Mouse (Mus musculus) CH12.LX (cell line): Measurements from ENCODE around the gene Rhot1. TPM values are rescaled to one million over a fixed set of nuclear protein-coding genes. Genes with fewer than 3 reads are reported as not detected.
A peak's percentile ranks its signal among the peaks of the same experiment; 100 is the strongest.

Source experiments
- DNase-seq: peaks from one replicate; pipeline ENCODE4 v3.0.0-alpha.2; 2013; ENCODE audit errors: extremely low read depth
- H3K27ac ChIP-seq: 2 replicates; pipeline ENCODE4 v1.5.1; 2012; ENCODE audit warnings: low read depth, mild to moderate bottlenecking, control low read depth, moderate library complexity; ENCODE audit not compliant: insufficient read depth
- H3K27me3 ChIP-seq: replicated peaks from 2 replicates; pipeline ENCODE3; 2012; ENCODE audit warnings: inconsistent platforms
- H3K36me3 ChIP-seq, 2 experiments: replicated peaks in 1 of 2; 2 replicates each; pipeline versions ENCODE3 to v1.6.1; 2012; ENCODE audit warnings: inconsistent platforms in 1 of 2, low read length in 1 of 2, mild to moderate bottlenecking in 1 of 2, mixed read lengths in 1 of 2, moderate library complexity in 1 of 2; ENCODE audit not compliant: control insufficient read depth in 1 of 2, insufficient read depth in 1 of 2
- H3K4me1 ChIP-seq, 2 experiments: 2 replicates each; pipeline ENCODE4 v1.6.1; 2012; ENCODE audit warnings: inconsistent platforms in 1 of 2, moderate library complexity in 1 of 2; ENCODE audit not compliant: insufficient read depth in 2 of 2, control insufficient read depth in 1 of 2
- H3K4me2 ChIP-seq: 2 replicates; pipeline ENCODE4 v1.6.1; 2012; ENCODE audit warnings: low read depth, mild to moderate bottlenecking, control low read depth; ENCODE audit not compliant: poor library complexity, insufficient read depth, severe bottlenecking
- H3K4me3 ChIP-seq, 3 experiments: fragments of 150-350 bp in 1 of 3; sonication (generic) in 1 of 3; replicated peaks in 1 of 3; 2 replicates each; pipeline versions ENCODE3 to v1.5.1; 2011 to 2012; ENCODE audit warnings: low read depth in 2 of 3, low read length in 2 of 3, mild to moderate bottlenecking in 2 of 3, moderate library complexity in 2 of 3, control low read depth in 1 of 3, improper control_type of control experiment in 1 of 3, inconsistent platforms in 1 of 3, mixed read lengths in 1 of 3; ENCODE audit not compliant: poor library complexity in 1 of 3
- H3K79me2 ChIP-seq: replicated peaks from 2 replicates; pipeline ENCODE4 v1.6.1; 2012; ENCODE audit warnings: mild to moderate bottlenecking, moderate library complexity; ENCODE audit not compliant: control insufficient read depth, poor library complexity, insufficient read depth, severe bottlenecking; ENCODE audit errors: extremely low read depth
- H3K9ac ChIP-seq: 2 replicates; pipeline ENCODE4 v1.6.1; 2012; ENCODE audit warnings: low read depth, mild to moderate bottlenecking, control low read depth, moderate library complexity; ENCODE audit not compliant: insufficient read depth
- H3K9me3 ChIP-seq: replicated peaks from 2 replicates; pipeline ENCODE3; 2012; ENCODE audit warnings: low read length, inconsistent platforms, mixed read lengths
- CHD2 ChIP-seq: IDR thresholded peaks from 2 replicates; pipeline ENCODE4 v1.6.1; 2011; ENCODE audit warnings: low read length, improper control_type of control experiment
- EP300 ChIP-seq: IDR thresholded peaks from 2 replicates; pipeline ENCODE4 v1.6.1; 2011; ENCODE audit warnings: low read length, improper control_type of control experiment
- ETS1 ChIP-seq: conservative IDR thresholded peaks from 2 replicates; pipeline ENCODE4 v1.6.1; 2012; ENCODE audit warnings: low read depth, mild to moderate bottlenecking, inconsistent platforms, low read length, improper control_type of control experiment, moderate library complexity
- HCFC1 ChIP-seq: IDR thresholded peaks from 2 replicates; pipeline ENCODE4 v1.6.1; 2012; ENCODE audit warnings: low read depth, mild to moderate bottlenecking, inconsistent platforms, low read length, improper control_type of control experiment
- IRF4 ChIP-seq: IDR thresholded peaks from 2 replicates; pipeline ENCODE4 v1.6.1; 2014; ENCODE audit warnings: low read depth, mild to moderate bottlenecking, inconsistent platforms, low read length, improper control_type of control experiment
- JUN ChIP-seq: IDR thresholded peaks from 2 replicates; pipeline ENCODE4 v1.6.1; 2011; ENCODE audit warnings: low read depth, mild to moderate bottlenecking, low read length, improper control_type of control experiment, moderate library complexity; ENCODE audit not compliant: insufficient read depth
- JUND ChIP-seq: conservative IDR thresholded peaks from 2 replicates; pipeline ENCODE4 v1.6.1; 2011; ENCODE audit warnings: low read depth, low read length, improper control_type of control experiment
- MAFK ChIP-seq: IDR thresholded peaks from 2 replicates; pipeline ENCODE4 v1.6.1; 2011; ENCODE audit warnings: low read length, improper control_type of control experiment; ENCODE audit not compliant: insufficient replicate concordance
- MAX ChIP-seq: IDR thresholded peaks from 2 replicates; pipeline ENCODE4 v1.6.1; 2011; ENCODE audit warnings: low read length, improper control_type of control experiment
- MYC ChIP-seq: IDR thresholded peaks from 2 replicates; pipeline ENCODE4 v1.6.1; 2011; ENCODE audit warnings: low read depth, mild to moderate bottlenecking, improper control_type of control experiment, low read length
- NELFE ChIP-seq: IDR thresholded peaks from 2 replicates; pipeline ENCODE4 v1.6.1; 2011; ENCODE audit warnings: low read depth, low read length, improper control_type of control experiment
- PAX5 ChIP-seq: IDR thresholded peaks from 2 replicates; pipeline ENCODE4 v1.6.1; 2012; ENCODE audit warnings: low read length, inconsistent platforms, mixed read lengths
- POLR2A ChIP-seq: IDR thresholded peaks from 2 replicates; pipeline ENCODE4 v1.6.1; 2011; ENCODE audit warnings: low read depth, mild to moderate bottlenecking, improper control_type of control experiment, low read length
- RAD21 ChIP-seq: IDR thresholded peaks from 2 replicates; pipeline ENCODE4 v1.6.1; 2011; ENCODE audit warnings: low read depth, mild to moderate bottlenecking, low read length, improper control_type of control experiment, moderate library complexity
- RCOR1 ChIP-seq: conservative IDR thresholded peaks from 2 replicates; pipeline ENCODE4 v1.6.1; 2012; ENCODE audit warnings: low read depth, mild to moderate bottlenecking, inconsistent platforms, low read length, improper control_type of control experiment
- SMC3 ChIP-seq: IDR thresholded peaks from 2 replicates; pipeline ENCODE4 v1.6.1; 2011; ENCODE audit warnings: low read depth, low read length, improper control_type of control experiment
- TCF12 ChIP-seq: IDR thresholded peaks from 2 replicates; pipeline ENCODE4 v1.6.1; 2014; ENCODE audit warnings: low read depth, mild to moderate bottlenecking, inconsistent platforms, low read length, improper control_type of control experiment
- UBTF ChIP-seq: IDR thresholded peaks from 2 replicates; pipeline ENCODE4 v1.6.1; 2012; ENCODE audit warnings: low read depth, mild to moderate bottlenecking, inconsistent platforms, low read length, improper control_type of control experiment, moderate library complexity
- ZC3H11A ChIP-seq: IDR thresholded peaks from 2 replicates; pipeline ENCODE4 v1.6.1; 2012; ENCODE audit warnings: low read depth, mild to moderate bottlenecking, inconsistent platforms, low read length, improper control_type of control experiment
- ZKSCAN1 ChIP-seq: IDR thresholded peaks from 2 replicates; pipeline ENCODE4 v1.6.1; 2012; ENCODE audit warnings: low read depth, inconsistent platforms, low read length, improper control_type of control experiment, borderline replicate concordance
- ZMIZ1 ChIP-seq: IDR thresholded peaks from 2 replicates; pipeline ENCODE4 v1.6.1; 2012; ENCODE audit warnings: low read depth, mild to moderate bottlenecking, inconsistent platforms, low read length, improper control_type of control experiment
- dilution Hi-C: fragments of 300-500 bp; cut with MboI; formaldehyde crosslinking; loops from 2 replicates; pipeline ENCODE4 v1.14.3; 2020; ENCODE audit warnings: low sequenced_read_pairs; ENCODE audit not compliant: extremely low pct_unique_long_range_greater_than_20kb, extremely low pct_ligation_motif_present
- in situ Hi-C: fragments of 300-500 bp; cut with MboI; formaldehyde crosslinking; loops from 3 replicates; pipeline ENCODE4 v1.14.3; 2019; ENCODE audit warnings: low sequenced_read_pairs, low pct_ligation_motif_present, low pct_unique_long_range_greater_than_20kb, mixed read lengths
- polyA plus RNA-seq: library from polyadenylated mRNA; unstranded; fragments of >175 nt; gene quantifications from 2 replicates; pipeline ENCODE4 v1.2.1, GENCODE M21; 2012; ENCODE audit warnings: low read depth; ENCODE audit not compliant: insufficient read length
- total RNA-seq, 2 experiments: library from RNA; depleted of rRNA; stranded (reverse); fragments of 300-350 nt in 1 of 2; fragments of >200 nt in 1 of 2; gene quantifications; 2 replicates each; pipeline ENCODE4 v1.2.3; 2012 to 2014

Gene Rhot1
- total and polyA plus RNA-seq, 3 experiments: 33.1 to 73.3 (median 61.0) TPM

- no peak for TF ChIP-seq NELFE
- no peak for TF ChIP-seq RAD21
Observed at GRCm38 (mm10) chr11:80169629-80170028, 39.2 kb upstream of the Rhot1 start (continued).

- Histone ChIP-seq H3K4me1 (peaks cover 38 to 72% of the 10 kb centered on the region in 2 experiments), H3K79me2 (no peaks in the 10 kb centered on the region)
- dilution Hi-C loops: no loop called here
Observed at GRCm38 (mm10) chr11:80170351-80170750, 38.5 kb upstream of the Rhot1 start.

GRCm38 (mm10) chr11:80171884-80172283 is 36.9 kb upstream of the Rhot1 start:
- Histone ChIP-seq H3K27ac (no peak overlapping the region), H3K27me3 (no peaks in the 10 kb centered on the region), H3K9ac (no peak overlapping the region), H3K9me3 (no peaks in the 10 kb centered on the region), H3K36me3 (peaks cover 0 to 5% of the 10 kb centered on the region in 2 experiments), H3K4me2 (no peak overlapping the region), H3K4me3 (no peak overlapping the region), H3K79me2 (no peaks in the 10 kb centered on the region), H3K4me1 (peaks cover 39 to 84% of the 10 kb centered on the region in 2 experiments)
- dilution Hi-C loops: no loop called here
- in situ Hi-C loops: no loop called here
- DNase-seq: no peak
- no peak for TF ChIP-seq UBTF
- TF ChIP-seq MAFK: peak; percentile 79; the same call in 1 of the 2 replicates

More at GRCm38 (mm10) chr11:80170351-80170750, 38.5 kb upstream of the Rhot1 start:
- Histone ChIP-seq H3K4me3 (peak overlapping the region in 1 of 3 experiments; percentile 26), H3K36me3 (peaks cover 0 to 14% of the 10 kb centered on the region in 2 experiments), H3K27me3 (no peaks in the 10 kb centered on the region), H3K27ac (peak overlapping the region; percentile 28; the same call in 1 of the 2 replicates), H3K9ac (no peak overlapping the region), H3K4me2 (no peak overlapping the region), H3K9me3 (peaks cover 3% of the 10 kb centered on the region)
- peak; percentile 43 for DNase-seq
- peak; percentile 17; the same call in 1 of the 2 replicates for TF ChIP-seq TCF12
- TF ChIP-seq HCFC1: no peak; the same call in 1 of the 2 replicates
- TF ChIP-seq CHD2: 0 out of 2 replicates have a peak, but pooled peaks have one; percentile 5
- TF ChIP-seq ETS1: peak; percentile 2; the same call in 1 of the 2 replicates
- TF ChIP-seq EP300: 0 out of 2 replicates have a peak, but pooled peaks have one; percentile 5
- no peak for TF ChIP-seq MAFK
- in situ Hi-C loops: no loop called here

- in situ Hi-C loops (no loop called here), dilution Hi-C loops (no loop called here)
- no peak for DNase-seq
- Histone ChIP-seq H3K4me2 (no peak overlapping the region), H3K27ac (no peak overlapping the region), H3K4me3 (no peak overlapping the region), H3K4me1 (peaks cover 40 to 89% of the 10 kb centered on the region in 2 experiments), H3K9me3 (no peaks in the 10 kb centered on the region), H3K79me2 (no peaks in the 10 kb centered on the region), H3K36me3 (peaks cover 0 to 2% of the 10 kb centered on the region in 2 experiments), H3K9ac (no peak overlapping the region), H3K27me3 (no peaks in the 10 kb centered on the region)
- TF ChIP-seq MAFK: no peak
- no peak for TF ChIP-seq CHD2
- TF ChIP-seq ZMIZ1: no peak
- TF ChIP-seq PAX5: no peak
- TF ChIP-seq SMC3: no peak
- TF ChIP-seq MYC: no peak
- no peak for TF ChIP-seq MAX
- no peak for TF ChIP-seq ZC3H11A
- no peak for TF ChIP-seq JUN
- no peak for TF ChIP-seq IRF4
- no peak for TF ChIP-seq RCOR1
- no peak for TF ChIP-seq ZKSCAN1
- TF ChIP-seq POLR2A: no peak
- no peak for TF ChIP-seq JUND
Observed at GRCm38 (mm10) chr11:80173963-80174670, 34.7 kb upstream of the Rhot1 start.
